Mouse (Mus musculus): ENCODE results near the gene Sec23a. TPM values are rescaled to one million over a fixed set of nuclear protein-coding genes. Genes with fewer than 3 reads are reported as not detected.

The Sec23a gene
- polyA plus RNA-seq, 1 experiment = 52.2 TPM

DNA sequence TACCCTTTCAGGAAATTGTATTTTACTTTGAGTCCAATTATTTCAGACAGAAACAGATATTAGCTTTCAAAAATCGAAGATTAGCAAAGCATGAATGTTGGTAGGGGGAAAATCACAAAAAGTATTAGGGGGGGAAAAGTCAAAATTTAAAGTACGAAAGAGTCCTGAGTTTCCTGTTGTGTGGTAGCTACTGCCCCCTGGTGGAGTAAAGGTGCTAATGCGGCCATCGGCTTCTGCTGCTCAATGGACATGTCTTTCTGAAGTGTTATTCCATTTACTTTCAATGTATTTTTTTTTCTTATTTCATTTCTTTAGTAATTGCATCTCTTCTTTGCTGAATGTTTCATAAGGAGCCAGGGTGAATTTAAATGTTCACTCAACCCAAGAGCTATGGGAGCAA, 64.6 kb downstream of the Sec23a start:
- H3K4me3 ChIP-seq (ENCODE audit: insufficient read depth, low read length) = no peak overlapping the region
- TF ChIP-seq CTCF (IDR thresholded peaks at IDR 0.05; ENCODE audit: extremely low read depth, insufficient read depth, low read length) (peak; percentile 79), POLR2A (IDR thresholded peaks at IDR 0.05; ENCODE audit: extremely low read depth, insufficient read depth, low read length) (no peak)
- no peak overlapping the region for H3K27ac ChIP-seq (ENCODE audit: insufficient read depth, low read length)
- H3K4me1 ChIP-seq (ENCODE audit: control insufficient read depth, insufficient read depth, low read length) = no peaks in the 10 kb centered on the region

GRCm38 (mm10) chr12:58942544-58942943, 69.3 kb downstream of the Sec23a start:
- H3K4me1 ChIP-seq (ENCODE audit: control insufficient read depth, insufficient read depth, low read length) = no peaks in the 10 kb centered on the region
- no peak overlapping the region for H3K4me3 ChIP-seq (ENCODE audit: insufficient read depth, low read length)
- no peak for TF ChIP-seq POLR2A (IDR thresholded peaks at IDR 0.05; ENCODE audit: extremely low read depth, insufficient read depth, low read length)
- no peak for TF ChIP-seq CTCF (IDR thresholded peaks at IDR 0.05; ENCODE audit: extremely low read depth, insufficient read depth, low read length)
- no peak overlapping the region for H3K27ac ChIP-seq (ENCODE audit: insufficient read depth, low read length)

DNA sequence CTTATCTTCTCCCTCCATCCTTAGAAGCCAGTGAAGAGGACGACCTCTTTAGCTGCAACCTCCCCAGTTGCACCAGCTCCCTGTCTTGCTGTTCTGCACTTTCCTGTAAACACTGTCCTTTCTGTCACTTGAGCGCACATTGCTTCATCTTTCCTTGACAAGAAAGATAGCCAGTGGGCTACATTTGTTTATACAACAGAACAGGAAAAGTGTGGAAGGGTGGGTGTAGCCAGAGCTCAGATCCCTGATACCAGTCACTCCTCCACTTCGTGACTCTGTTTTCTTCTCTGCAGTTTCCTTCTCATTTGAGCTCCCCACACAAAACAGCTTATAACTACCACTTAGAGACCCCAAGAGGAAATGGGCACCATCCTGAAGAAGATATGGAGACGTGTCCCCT, 77.2 kb downstream of the Sec23a start:
- H3K4me1 ChIP-seq (ENCODE audit: control insufficient read depth, insufficient read depth, low read length) = no peaks in the 10 kb centered on the region
- no peak overlapping the region for H3K27ac ChIP-seq (ENCODE audit: insufficient read depth, low read length)
- TF ChIP-seq POLR2A (IDR thresholded peaks at IDR 0.05; ENCODE audit: extremely low read depth, insufficient read depth, low read length) = no peak
- H3K4me3 ChIP-seq (ENCODE audit: insufficient read depth, low read length) = no peak overlapping the region

DNA sequence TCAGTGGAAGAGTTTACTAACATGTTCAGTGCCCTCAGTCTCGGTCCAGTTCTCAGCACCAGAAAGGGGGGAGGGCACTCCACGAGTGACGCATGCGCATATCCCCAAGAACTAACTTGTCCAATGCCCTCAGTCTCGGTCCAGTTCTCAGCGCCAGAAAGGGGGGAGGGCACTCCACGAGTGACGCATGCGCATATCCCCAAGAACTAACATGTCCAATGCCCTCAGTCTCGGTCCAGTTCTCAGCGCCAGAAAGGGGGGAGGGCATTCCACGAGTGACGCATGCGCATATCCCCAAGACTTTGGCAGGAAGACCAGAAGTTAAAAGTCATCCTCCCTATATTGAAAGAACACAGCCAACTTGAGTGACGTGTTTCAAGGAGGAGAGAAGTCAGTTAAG, 86.8 kb downstream of the Sec23a start:
- Histone ChIP-seq H3K4me1 (ENCODE audit: control insufficient read depth, insufficient read depth, low read length) (no peaks in the 10 kb centered on the region), H3K4me3 (ENCODE audit: insufficient read depth, low read length) (no peak overlapping the region), H3K27ac (ENCODE audit: insufficient read depth, low read length) (no peak overlapping the region)
- TF ChIP-seq POLR2A (IDR thresholded peaks at IDR 0.05; ENCODE audit: extremely low read depth, insufficient read depth, low read length) (no peak), CTCF (IDR thresholded peaks at IDR 0.05; ENCODE audit: extremely low read depth, insufficient read depth, low read length) (no peak)

DNA sequence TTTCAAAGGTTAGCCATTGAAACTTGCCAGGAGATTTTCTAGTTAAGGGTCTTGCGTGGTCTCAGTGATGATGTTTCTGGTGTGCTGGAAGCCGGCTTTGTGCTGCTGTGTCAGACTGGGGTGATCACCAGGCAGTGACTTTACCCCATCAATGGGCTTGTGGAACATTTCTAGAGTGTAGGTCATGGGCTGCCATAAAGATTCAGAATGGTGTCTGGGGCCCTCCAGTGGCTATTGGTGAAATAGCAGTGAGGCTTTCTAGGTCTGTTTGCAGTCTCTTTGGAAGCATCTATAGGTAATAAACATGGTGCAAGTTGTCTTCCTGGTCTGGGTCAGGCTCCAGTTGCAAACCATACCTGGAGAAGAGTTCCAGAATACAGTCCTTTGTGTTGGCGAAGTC, 87.8 kb downstream of the Sec23a start:
- Histone ChIP-seq H3K4me3 (ENCODE audit: insufficient read depth, low read length) (no peak overlapping the region), H3K27ac (ENCODE audit: insufficient read depth, low read length) (no peak overlapping the region), H3K4me1 (ENCODE audit: control insufficient read depth, insufficient read depth, low read length) (no peaks in the 10 kb centered on the region)
- TF ChIP-seq CTCF (IDR thresholded peaks at IDR 0.05; ENCODE audit: extremely low read depth, insufficient read depth, low read length) (peak; percentile 65), POLR2A (IDR thresholded peaks at IDR 0.05; ENCODE audit: extremely low read depth, insufficient read depth, low read length) (no peak)

- Histone ChIP-seq H3K4me1 (ENCODE audit: control insufficient read depth, insufficient read depth, low read length) (no peaks in the 10 kb centered on the region), H3K4me3 (ENCODE audit: insufficient read depth, low read length) (no peak overlapping the region), H3K27ac (ENCODE audit: insufficient read depth, low read length) (no peak overlapping the region)
- TF ChIP-seq POLR2A (IDR thresholded peaks at IDR 0.05; ENCODE audit: extremely low read depth, insufficient read depth, low read length) = no peak
- TF ChIP-seq CTCF (IDR thresholded peaks at IDR 0.05; ENCODE audit: extremely low read depth, insufficient read depth, low read length) = no peak
Measured at GRCm38 (mm10) chr12:58920775-58921174, 91.0 kb downstream of the Sec23a start.

- Histone ChIP-seq H3K4me1 (ENCODE audit: control insufficient read depth, insufficient read depth, low read length) (no peaks in the 10 kb centered on the region), H3K4me3 (ENCODE audit: insufficient read depth, low read length) (no peak overlapping the region), H3K27ac (ENCODE audit: insufficient read depth, low read length) (no peak overlapping the region)
- TF ChIP-seq POLR2A (IDR thresholded peaks at IDR 0.05; ENCODE audit: extremely low read depth, insufficient read depth, low read length) (no peak), CTCF (IDR thresholded peaks at IDR 0.05; ENCODE audit: extremely low read depth, insufficient read depth, low read length) (no peak)
Measured at GRCm38 (mm10) chr12:58919516-58919915, 92.3 kb downstream of the Sec23a start.

DNA sequence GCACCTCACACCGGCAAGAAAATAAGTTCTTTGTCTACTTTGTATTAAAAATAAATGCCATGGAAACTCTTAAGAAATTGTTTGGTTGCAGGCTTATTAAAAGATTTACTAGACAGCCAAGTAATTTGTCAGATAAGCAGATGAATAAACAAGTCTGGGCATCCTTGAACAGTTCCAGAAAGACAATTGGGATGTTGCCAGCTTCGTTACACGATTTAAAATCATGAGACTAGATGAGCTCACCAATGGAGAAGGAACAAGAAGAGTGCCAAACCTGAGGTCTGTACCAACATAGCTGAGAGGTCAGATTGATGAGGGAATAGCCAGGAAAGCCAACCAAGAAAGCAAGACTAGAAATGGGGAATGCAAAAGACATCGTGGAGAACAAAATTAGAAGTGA, 102.0 kb downstream of the Sec23a start:
- TF ChIP-seq POLR2A (IDR thresholded peaks at IDR 0.05; ENCODE audit: extremely low read depth, insufficient read depth, low read length) (no peak), CTCF (IDR thresholded peaks at IDR 0.05; ENCODE audit: extremely low read depth, insufficient read depth, low read length) (no peak)
- Histone ChIP-seq H3K4me1 (ENCODE audit: control insufficient read depth, insufficient read depth, low read length) (no peaks in the 10 kb centered on the region), H3K4me3 (ENCODE audit: insufficient read depth, low read length) (no peak overlapping the region), H3K27ac (ENCODE audit: insufficient read depth, low read length) (no peak overlapping the region)

Other genes with a start within 250 kb of the Sec23a start
- gene Gemin2, start 1.4 kb upstream of the Sec23a start, polyA plus RNA-seq (2012; rRNA removed) = 9.2 and 10.5 TPM in 2 replicates
- gene Trappc6b, start 49.5 kb upstream of the Sec23a start, polyA plus RNA-seq (2012; rRNA removed) = 158 TPM in 2 replicates
- gene Pnn, start 54.9 kb upstream of the Sec23a start, polyA plus RNA-seq (2012; rRNA removed) = 67.1 and 75.0 TPM in 2 replicates
- gene Mia2, start 83.8 kb upstream of the Sec23a start, polyA plus RNA-seq (2012; rRNA removed) = 52.2 and 52.6 TPM in 2 replicates
- 45.5 and 49.2 TPM in 2 replicates for gene Fbxo33, start 207.7 kb upstream of the Sec23a start, polyA plus RNA-seq (2012; rRNA removed)